Mouse (Mus musculus) spleen, embryonic (tissue): Measurements from ENCODE around the gene Mfap4.

Experiments used
- CTCF ChIA-PET: fragments of 350-600 bp; sonication (Branson Sonifier 250); formaldehyde crosslinking; loops from one replicate; lab custom pipeline; 2022; lab: Charles Lee

Mfap4 gene

GRCm38 (mm10) chr11:61504713-61505257 is 19.6 kb downstream of the Mfap4 start, which contains the start of gene B9d1:
Gene B9d1, plus strand, starts transcription at chr11:61505144.
- CTCF ChIA-PET, result interaction anchor here (0.7 to 1.8 kb wide), 4 partner anchors 11 to 94 kb away, joined by 3 to 8 read pairs (median 6); partner anchors contain the start of gene Mapk7

- CTCF ChIA-PET, result no interaction called here
Measured at GRCm38 (mm10) chr11:61514953-61515352, 29.7 kb downstream of the Mfap4 start.

DNA sequence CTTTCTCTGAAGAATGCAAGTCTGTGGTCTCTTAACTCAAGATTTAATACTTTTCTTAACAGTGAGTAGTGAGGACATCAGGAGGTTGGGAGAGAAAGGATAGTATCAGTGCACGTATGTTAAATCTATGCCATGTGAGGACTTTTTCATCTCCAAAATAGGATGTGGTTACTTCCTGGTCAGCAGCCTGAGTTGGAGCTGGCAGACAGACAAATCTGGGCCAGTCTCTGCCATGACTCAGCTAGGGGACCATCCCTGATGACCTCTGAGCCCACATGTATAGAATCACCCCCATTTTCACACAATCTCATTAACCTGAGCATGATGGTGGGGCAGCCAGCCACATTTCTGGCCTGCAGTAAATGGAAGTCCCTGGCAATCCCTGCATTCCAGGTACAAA is 32.7 kb downstream of the Mfap4 start:
- CTCF ChIA-PET, result no interaction called here

- CTCF ChIA-PET, result no interaction called here
Measured at GRCm38 (mm10) chr11:61518871-61519270, 33.6 kb downstream of the Mfap4 start.

DNA sequence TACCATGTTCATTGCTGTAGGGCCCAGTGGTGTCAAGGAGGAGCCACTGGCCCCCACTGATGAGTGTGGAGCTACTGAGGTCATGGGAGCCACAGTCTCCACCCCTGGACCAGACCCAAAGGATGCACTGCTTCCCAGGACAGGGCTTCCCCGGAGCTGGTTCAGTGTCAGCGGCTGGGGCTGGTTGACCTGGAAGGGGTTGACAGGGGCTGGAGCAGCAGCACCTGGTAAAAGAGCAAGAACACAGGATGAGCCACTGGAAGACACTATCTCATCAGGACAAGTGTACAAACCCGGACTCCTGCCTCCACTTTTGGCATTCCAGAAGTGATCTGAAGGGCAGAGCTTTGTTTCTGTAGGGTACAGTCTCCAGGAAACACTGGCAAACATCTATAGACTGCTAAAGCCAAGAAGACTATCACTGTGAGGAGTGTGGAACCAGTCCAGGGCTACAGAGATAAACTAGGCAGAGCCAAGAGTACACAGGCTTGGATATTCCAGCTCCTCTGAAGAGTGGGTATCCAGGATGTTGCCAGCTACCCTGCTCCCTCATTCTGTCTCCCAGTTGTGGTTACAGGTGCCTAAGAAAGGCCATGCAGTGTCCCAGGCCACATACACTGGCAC is 34.4 kb downstream of the Mfap4 start:
- CTCF ChIA-PET, result no interaction called here

DNA sequence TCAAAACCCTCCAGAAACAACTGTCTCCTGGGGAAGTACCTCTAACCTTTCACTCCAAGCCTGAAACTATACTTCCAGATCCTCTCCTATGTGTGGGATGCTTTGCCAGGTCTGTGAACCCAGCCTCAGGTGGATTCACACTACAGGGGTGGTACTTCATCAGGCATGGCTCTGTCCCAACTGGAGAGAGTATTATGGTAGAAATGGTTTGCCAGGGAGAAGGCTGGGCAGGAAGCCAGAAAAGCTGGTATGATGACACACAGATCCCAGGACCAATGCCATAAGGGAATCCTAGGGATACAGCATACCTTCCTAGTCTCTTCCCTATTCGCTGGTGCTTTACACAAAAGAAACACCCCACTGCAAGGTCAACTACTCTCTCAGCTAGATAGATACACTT is 41.6 kb downstream of the Mfap4 start:
- CTCF ChIA-PET, result no interaction called here

DNA sequence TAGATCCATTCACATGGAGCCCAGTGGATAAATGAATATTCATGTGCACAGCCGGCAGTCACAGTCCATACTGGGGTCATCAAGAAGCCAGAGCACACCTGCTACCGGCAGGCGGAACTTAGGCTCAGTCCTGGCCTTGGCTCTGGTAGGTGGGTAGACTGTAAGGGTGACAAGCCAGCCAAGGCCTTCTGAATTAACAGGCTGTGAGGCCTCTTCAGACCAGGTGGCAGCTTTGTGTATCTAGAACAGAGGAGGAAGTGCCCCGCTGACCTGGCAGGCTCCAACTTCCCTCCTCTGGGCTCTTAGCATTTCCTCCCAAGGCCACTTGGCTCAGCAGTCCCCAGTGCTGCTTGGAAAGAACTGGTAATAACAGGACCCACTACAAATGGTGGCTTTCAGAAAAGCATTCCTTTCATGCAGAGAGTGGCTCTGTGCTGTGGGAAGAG is 44.1 kb downstream of the Mfap4 start:
- CTCF ChIA-PET, result no interaction called here

DNA sequence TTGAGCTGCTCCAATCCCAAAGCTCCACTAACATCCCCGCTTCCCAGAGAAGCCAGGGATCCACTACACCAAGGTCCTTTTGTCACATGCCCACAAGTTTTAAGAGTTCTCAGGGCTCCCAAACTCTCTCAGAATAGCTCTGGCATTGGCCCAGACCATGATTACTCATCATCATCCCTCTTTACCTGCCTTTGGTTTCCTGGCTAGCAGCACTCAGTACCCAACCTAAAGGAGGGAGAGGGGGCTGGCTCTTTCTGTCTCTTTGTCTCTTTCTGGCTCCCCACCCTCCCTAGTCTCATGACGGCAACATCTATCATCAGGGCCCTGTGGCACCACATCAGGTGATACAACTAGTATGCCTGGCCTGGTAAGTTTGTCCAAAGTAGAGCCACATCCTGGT is 47.6 kb downstream of the Mfap4 start:
- CTCF ChIA-PET, result no interaction called here

GRCm38 (mm10) chr11:61533571-61533970 is 48.3 kb downstream of the Mfap4 start:
- CTCF ChIA-PET, result no interaction called here

DNA sequence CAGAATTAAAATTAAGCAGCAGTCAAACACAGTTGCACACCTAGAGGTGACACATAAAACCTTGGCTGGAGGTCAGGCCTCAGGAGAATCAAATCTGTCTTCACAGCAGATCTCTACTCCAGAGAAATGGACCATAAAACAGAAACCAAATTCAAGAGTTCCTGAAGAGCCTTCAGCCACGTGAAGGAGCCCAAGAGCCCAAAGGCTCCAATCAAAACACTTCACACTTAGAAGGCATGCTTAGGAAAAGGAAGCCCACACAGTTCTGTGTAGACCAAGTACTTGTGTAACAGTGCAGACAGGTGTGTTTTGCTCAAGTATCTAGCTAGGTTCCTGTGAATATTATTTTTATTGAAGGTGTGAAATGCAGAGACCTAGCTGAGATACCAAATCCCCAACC is 50.3 kb downstream of the Mfap4 start:
- CTCF ChIA-PET, result no interaction called here

DNA sequence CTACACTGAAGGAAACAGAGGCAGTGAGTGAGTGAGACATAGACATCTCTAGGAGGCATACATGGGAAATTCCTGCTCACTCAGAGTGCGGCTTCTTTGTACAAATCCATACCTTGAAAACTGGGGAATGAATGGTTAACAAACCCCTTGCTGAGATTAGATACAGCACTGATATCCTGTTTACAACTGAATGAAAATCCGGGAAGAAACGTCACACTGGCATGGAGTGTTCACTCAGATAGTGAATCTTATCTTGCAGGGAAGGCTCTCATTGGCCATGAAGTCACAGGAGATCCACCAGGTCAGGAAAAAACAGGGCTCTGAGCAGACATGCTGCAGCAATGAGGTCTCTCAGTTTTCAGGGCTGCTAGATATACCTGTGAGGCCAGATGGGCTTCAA is 51.7 kb downstream of the Mfap4 start:
- CTCF ChIA-PET, result no interaction called here

DNA sequence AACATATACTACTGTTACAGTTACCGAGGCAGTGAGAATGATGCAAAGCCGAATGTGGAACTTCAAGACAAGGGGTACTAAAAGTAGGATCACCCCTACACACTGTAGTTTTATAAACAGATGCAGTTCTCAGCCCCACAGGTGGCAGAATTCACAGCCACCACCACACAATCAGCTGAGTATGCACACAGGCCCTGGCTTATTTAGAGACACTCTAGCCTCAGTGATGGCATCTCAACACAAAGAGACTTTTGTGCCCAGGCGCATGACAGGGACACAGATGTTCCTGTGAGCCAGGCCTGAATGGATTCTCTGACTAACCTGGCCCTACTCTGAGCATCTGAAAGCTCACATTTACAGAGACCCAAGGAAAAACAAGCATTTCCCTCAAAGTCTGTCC is 52.1 kb downstream of the Mfap4 start:
- CTCF ChIA-PET, result no interaction called here
